Mouse (Mus musculus) kidney, embryonic 15.5 days (tissue): ENCODE measurements around the gene Myo1a. TPM values are rescaled to one million over a fixed set of nuclear protein-coding genes. Genes with fewer than 3 reads are reported as not detected.

Experiments used
- ATAC-seq: fragments of 200-750 bp; cut with Nextera tagmentation; replicated peaks from 2 replicates; pipeline ENCODE4 v1.8.0; 2017; ENCODE audit warnings: moderate TSS enrichment; ENCODE audit not compliant: low FRiP score
- H3K27ac ChIP-seq: fragments of 300-500 bp; sonication (generic); 2 replicates; pipeline ENCODE4 v1.5.1; 2015; ENCODE audit warnings: mild to moderate bottlenecking, inconsistent platforms
- H3K27me3 ChIP-seq: fragments of 300-500 bp; sonication (generic); 2 replicates; pipeline ENCODE4 v1.6.1; 2015; ENCODE audit warnings: inconsistent platforms
- H3K36me3 ChIP-seq: fragments of 300-500 bp; sonication (generic); 2 replicates; pipeline ENCODE4 v1.6.1; 2015; ENCODE audit warnings: inconsistent platforms
- H3K4me1 ChIP-seq: fragments of 300-500 bp; sonication (generic); 2 replicates; pipeline ENCODE4 v1.6.1; 2015; ENCODE audit warnings: inconsistent platforms
- H3K4me2 ChIP-seq: fragments of 300-500 bp; sonication (generic); 2 replicates; pipeline ENCODE4 v1.6.1; 2015; ENCODE audit warnings: moderate library complexity, mild to moderate bottlenecking, inconsistent platforms
- H3K4me3 ChIP-seq: fragments of 300-500 bp; sonication (generic); replicated peaks from 2 replicates; pipeline ENCODE4 v1.5.1; 2015; ENCODE audit warnings: mild to moderate bottlenecking, inconsistent platforms
- H3K9ac ChIP-seq: fragments of 300-500 bp; sonication (generic); 2 replicates; pipeline ENCODE4 v1.6.1; 2015; ENCODE audit warnings: mild to moderate bottlenecking, inconsistent platforms
- H3K9me3 ChIP-seq: fragments of 300-500 bp; sonication (generic); replicated peaks from 2 replicates; pipeline ENCODE4 v1.6.1; 2016; ENCODE audit warnings: inconsistent platforms
- WGBS: fragments of 180-500 bp; shearing (Covaris S2); methylation state at CpG from one replicate; pipeline ENCODE4 v1.1.7; 2015; ENCODE audit warnings: mixed read lengths; 5-methylcytosine and 5-hydroxymethylcytosine counted together
- polyA plus RNA-seq: library from polyadenylated mRNA; unstranded; fragments of >200 nt; fragmentation: Nextera tagmentation; extraction: Ambion mirVana; gene quantifications from 2 replicates; pipeline ENCODE4 v1.2.1, GENCODE M21; 2015

Myo1a gene
- polyA plus RNA-seq, 1 experiment from 2014 or later = 0.65 TPM

DNA sequence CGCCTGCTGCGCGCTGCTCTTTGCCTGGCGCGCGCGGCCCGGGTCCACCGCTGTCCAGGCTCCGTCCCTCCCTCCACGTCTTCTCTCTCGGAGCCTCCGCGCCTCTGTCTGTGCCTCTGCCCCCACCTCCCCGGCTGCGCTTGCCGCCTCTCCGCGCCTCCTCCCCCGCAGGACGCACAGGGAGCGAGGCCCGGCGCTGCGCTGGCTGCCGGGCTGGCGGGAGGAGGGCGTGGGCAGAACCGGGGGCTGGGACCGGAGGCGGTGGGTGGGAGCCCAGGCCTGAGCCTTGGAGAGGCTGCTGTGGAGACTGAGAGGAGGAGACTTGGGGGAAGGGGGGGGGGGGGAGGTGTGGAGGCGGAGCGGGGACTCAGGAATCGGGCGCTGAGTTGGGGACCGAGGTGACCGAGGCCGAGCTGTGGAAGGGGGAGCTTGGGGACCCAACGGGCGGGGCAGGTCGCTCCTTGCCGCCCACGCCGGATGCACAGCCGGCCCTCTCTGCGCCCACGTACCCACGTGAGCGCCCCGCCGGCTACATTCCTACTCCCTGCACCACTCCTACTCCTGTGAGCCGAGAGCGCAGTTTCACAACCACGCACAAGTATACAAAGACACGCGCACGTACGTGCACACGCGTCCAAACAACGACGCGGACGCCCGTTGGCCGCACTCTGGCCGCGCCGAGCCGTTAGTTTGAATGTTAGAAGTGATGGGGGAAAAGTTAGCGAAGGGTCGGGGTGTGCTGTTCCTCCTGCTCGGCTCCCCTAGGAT, 38.3 kb upstream of the Myo1a start, which contains the start of gene Nemp1:
Gene Nemp1, plus strand, starts transcription at position 401 of the 768 bp plus-strand sequence.
- ATAC-seq = peak; percentile 65
- no peaks in the 10 kb centered on the region for H3K9me3 ChIP-seq
- no peaks in the 10 kb centered on the region for H3K27me3 ChIP-seq
- WGBS = under 1% methylated on average over 66 of the region's 73 CpGs
- peaks cover 25% of the 10 kb centered on the region for H3K36me3 ChIP-seq
- peaks cover 74% of the 10 kb centered on the region for H3K4me1 ChIP-seq
- peak within 1 kb of the TSS; percentile 99 for H3K27ac ChIP-seq
- peak within 1 kb of the TSS; percentile 84 for H3K9ac ChIP-seq
- peak within 1 kb of the TSS; percentile 80 for H3K4me2 ChIP-seq
- peak within 1 kb of the TSS; percentile 84 for H3K4me3 ChIP-seq

DNA sequence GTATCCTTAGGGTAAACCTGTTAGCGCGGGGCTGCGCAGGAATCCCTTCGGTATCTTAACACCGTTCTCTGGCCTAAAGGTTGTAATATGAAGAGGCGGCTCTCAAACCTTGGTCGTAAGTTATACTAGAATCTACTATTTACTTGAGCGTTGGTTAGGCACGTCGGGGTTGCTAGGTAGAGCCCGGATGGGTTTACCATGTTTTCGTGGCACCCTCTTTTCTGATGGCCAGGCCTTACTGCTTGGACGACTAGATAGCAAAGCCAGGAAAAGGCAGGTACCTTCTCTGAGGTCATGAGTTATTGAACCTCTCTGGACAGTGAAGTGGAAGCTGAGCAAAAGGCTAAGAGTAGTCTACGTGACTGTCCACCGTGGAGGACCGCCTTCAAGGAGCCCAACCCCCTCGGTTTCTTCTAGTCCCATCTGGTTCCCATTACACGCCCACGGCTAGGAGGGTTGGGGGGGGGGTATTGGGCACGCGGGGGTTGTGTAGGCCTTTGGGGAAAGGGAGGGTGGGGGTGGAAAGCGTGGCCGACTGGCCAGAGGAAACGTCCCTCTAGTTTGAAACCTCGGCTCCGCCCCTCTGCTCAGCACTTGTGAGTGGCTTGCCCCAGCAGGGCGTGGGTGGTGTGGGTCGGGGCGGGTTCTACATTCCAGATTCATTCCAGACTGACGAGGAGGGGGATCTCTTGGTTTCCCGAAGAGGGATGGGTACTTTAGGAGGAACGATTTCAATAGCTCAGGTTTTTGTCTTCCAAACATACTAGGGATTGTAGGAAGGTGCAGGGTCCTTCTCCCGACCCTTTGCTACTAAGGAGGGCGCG, 37.5 kb upstream of the Myo1a start:
- ATAC-seq = peak; percentile 69
- peak overlapping the region; percentile 84 for H3K9ac ChIP-seq
- H3K9me3 ChIP-seq = no peaks in the 10 kb centered on the region
- peaks cover 24% of the 10 kb centered on the region for H3K36me3 ChIP-seq
- WGBS = under 1% methylated on average over 35 of the region's 35 CpGs
- H3K27ac ChIP-seq = peak overlapping the region; percentile 99
- peak overlapping the region; percentile 80 for H3K4me2 ChIP-seq
- peak overlapping the region; percentile 84 for H3K4me3 ChIP-seq
- H3K27me3 ChIP-seq = no peaks in the 10 kb centered on the region
- peaks cover 66% of the 10 kb centered on the region for H3K4me1 ChIP-seq

DNA sequence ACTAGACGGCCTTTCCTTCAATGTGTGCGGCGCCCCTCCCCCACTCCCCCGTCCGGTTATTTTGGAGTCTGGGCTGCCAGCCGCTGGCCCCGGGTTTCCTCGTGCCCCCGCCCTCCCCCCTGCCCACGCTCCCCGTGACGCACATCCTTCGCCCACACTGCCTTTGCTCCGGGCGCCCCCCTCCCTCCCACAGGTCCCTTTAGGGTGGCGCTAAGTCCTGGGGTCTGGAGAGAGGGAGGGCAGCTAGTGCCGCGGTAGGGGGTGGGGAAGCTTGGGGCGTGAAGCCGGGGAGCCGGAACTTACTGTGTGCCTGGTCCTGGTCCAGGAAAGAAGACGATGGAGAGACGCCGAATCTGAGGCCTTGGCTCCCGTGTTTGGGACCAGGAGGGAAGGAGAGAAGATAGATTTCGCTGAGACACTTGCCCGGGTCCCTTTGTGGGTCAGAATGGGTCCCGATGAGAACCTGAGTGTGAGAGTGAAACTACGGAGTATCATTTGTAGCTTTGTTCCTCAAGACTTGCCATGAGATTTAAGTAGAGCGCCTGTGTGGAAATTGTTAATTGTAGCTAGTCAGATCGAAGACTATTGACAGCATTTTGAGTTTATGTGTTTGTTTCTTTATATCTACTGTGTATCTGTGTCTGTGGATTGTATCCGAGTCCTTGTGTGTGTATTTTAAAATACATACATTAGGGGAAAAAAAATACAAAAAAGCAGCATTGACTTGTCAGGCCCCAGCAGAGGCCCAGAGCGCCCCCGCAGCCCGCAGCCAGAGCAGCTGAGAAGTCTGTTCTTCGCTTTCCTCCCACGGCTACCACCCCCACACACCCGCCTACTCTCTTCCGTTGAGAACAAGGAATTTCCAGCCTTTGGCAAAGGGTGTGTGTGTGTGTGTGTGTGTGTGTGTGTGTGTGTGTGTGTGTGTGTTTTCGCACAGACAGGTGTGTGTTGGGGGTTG, 36.6 kb upstream of the Myo1a start, which contains the start of gene Nab2:
Gene Nab2, minus strand, starts transcription at position 476 of the 958 bp plus-strand sequence.
- 1% methylated on average over 40 of the region's 40 CpGs for WGBS
- peak; percentile 31 for ATAC-seq
- no peaks in the 10 kb centered on the region for H3K9me3 ChIP-seq
- H3K36me3 ChIP-seq = peaks cover 15% of the 10 kb centered on the region
- no peaks in the 10 kb centered on the region for H3K27me3 ChIP-seq
- H3K4me2 ChIP-seq = peak within 1 kb of the TSS; percentile 80
- H3K4me1 ChIP-seq = peaks cover 58% of the 10 kb centered on the region
- H3K4me3 ChIP-seq = peak within 1 kb of the TSS; percentile 84
- H3K9ac ChIP-seq = peak within 1 kb of the TSS; percentile 84
- H3K27ac ChIP-seq = peak within 1 kb of the TSS; percentile 99

DNA sequence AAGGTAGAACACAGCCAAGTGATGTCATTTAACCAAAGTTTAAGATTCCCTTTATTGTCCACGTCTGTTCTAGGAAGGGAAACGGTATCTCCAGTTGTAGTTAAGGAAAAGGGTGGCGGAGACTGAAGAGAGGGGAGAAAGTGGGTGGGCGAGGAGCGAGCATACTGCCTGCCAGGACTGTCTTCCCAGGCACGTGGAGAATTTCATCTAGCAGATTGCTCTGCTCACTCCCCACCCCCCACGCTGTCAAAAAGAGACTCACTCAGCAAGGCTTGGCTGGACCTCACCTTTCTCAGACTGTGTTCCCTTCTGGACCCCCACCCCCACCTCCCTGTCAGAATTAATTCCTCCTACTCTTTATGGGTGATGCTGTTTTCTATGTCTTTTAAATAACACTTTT, 35.8 kb upstream of the Myo1a start:
- peaks cover 50% of the 10 kb centered on the region for H3K4me1 ChIP-seq
- H3K36me3 ChIP-seq = peaks cover 7% of the 10 kb centered on the region
- peak overlapping the region; percentile 51; the same call in 1 of the 2 replicates for H3K9ac ChIP-seq
- H3K4me2 ChIP-seq = peak overlapping the region; percentile 80
- peak overlapping the region; percentile 84 for H3K4me3 ChIP-seq
- no peak for ATAC-seq
- WGBS = 18% methylated on average over 7 of the region's 7 CpGs
- H3K27me3 ChIP-seq = no peaks in the 10 kb centered on the region
- peak overlapping the region; percentile 99 for H3K27ac ChIP-seq
- H3K9me3 ChIP-seq = no peaks in the 10 kb centered on the region

DNA sequence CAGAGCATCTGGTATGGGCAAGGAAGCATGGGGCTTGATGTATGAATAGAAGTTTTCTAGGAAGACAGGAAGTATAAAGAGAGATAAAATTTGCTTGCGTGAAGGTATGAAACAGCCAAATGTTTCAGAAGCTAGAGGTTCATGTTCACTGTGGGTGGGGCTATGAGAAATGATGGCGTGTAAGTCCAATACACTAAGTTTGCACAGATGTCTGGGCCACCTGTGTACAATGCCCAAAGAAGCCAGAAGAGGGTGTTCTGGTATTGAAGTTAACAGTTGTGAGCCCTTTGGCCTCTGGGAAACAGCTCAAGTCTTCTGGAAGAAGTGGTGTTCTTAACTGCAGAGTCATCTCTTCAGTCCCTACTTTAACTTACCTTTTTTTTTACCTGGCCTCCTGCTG, 34.8 kb upstream of the Myo1a start:
- Histone ChIP-seq H3K9ac (no peak overlapping the region), H3K4me2 (no peak overlapping the region), H3K4me1 (peaks cover 41% of the 10 kb centered on the region), H3K9me3 (no peaks in the 10 kb centered on the region), H3K4me3 (no peak overlapping the region), H3K27me3 (no peaks in the 10 kb centered on the region), H3K36me3 (no peaks in the 10 kb centered on the region), H3K27ac (peak overlapping the region; percentile 99; the same call in 1 of the 2 replicates)
- 96% methylated on average over 2 of the region's 2 CpGs for WGBS
- no peak for ATAC-seq

DNA sequence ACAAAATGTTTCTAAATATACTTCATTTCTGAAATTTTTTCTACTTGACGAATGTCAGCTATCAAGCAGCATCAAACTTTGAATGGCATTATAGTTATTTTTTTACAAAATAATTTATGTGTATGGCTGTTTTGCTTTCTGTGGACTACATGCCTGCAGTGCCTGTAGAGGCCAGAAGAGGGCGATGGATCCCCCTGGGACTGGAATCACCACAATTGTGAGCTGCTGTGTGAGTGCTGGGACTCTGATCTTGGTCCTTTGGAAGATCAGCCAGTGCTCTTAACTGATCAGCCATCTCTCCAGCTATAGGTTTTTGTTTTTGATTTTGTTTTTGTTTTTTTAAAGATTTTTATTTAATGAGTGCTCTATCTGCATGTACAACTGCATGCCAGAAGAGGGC, 33.7 kb upstream of the Myo1a start:
- no peak for ATAC-seq
- H3K4me3 ChIP-seq = no peak overlapping the region
- H3K27me3 ChIP-seq = no peaks in the 10 kb centered on the region
- no peaks in the 10 kb centered on the region for H3K36me3 ChIP-seq
- no peaks in the 10 kb centered on the region for H3K9me3 ChIP-seq
- WGBS = 41% methylated on average over 2 of the region's 2 CpGs
- H3K4me1 ChIP-seq = peaks cover 39% of the 10 kb centered on the region
- H3K4me2 ChIP-seq = no peak overlapping the region
- H3K27ac ChIP-seq = no peak overlapping the region
- H3K9ac ChIP-seq = no peak overlapping the region

DNA sequence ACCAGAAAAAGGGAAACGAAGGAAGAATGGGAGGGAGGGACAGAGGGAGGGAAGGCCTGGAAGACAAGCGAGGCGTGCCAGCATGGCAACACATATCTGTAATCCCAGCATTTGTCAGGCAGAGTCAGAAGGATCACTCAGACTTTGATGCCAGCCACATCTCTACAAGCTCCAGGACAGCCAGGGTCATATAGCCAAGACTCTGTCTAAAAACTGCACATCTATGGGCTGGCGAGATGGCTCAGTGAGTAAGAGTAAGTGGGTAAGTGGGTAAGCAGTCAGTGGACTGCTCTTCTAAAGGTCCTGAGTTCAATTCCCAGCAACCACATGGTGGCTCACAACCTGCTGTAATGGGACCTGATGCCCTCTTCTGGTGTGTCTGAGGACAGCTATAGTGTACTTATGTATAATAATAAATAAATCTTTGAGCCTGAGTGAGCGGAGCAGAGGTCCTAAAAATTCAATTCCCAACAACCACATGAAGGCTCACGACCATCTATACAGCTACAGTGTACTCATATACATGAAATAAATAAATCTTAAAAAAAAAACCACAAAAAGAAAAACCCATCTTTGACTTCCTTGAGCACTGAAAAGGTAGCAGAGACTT, 30.8 kb upstream of the Myo1a start:
- Histone ChIP-seq H3K9me3 (no peaks in the 10 kb centered on the region), H3K4me1 (peaks cover 30% of the 10 kb centered on the region), H3K36me3 (no peaks in the 10 kb centered on the region), H3K4me3 (no peak overlapping the region), H3K27me3 (no peaks in the 10 kb centered on the region), H3K27ac (no peak overlapping the region), H3K9ac (no peak overlapping the region), H3K4me2 (no peak overlapping the region)
- WGBS = 88% methylated on average over 6 of the region's 6 CpGs
- no peak for ATAC-seq

DNA sequence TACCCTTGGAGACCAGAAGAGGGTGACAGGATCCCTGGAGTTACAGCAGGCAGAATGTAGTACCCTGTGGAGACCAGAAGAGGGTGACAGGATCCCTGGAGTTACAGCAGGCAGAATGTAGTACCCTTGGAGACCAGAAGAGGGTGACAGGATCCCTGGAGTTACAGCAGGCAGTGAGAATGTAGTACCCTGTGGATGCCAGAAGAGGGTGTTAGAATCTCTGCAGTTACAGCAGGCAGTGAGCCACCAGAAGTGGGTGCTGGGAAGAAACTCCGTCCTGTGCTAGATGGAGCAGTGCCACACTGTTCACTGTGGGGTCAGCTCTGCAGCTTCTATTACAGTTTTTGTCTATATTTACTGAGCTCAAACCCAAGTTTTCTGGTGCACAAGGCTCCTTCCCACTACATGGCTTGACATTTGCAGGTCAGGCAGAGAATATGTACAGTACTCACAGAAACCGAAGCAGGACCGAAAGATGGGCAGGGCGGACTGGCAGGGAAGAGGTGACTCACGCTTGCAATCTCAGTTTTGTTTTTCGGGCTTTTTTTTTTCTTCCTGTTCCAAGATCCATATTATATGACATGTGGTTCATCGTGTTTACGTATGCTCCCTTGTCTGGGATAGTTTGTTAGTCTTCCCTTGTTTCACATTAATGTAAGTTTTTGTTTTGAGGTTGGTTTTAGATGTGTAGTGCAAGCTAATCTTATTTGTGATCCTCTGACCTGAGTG, 30.0 kb upstream of the Myo1a start:
- H3K9me3 ChIP-seq = no peaks in the 10 kb centered on the region
- no peaks in the 10 kb centered on the region for H3K27me3 ChIP-seq
- WGBS = 85% methylated on average over 8 of the region's 8 CpGs
- peaks cover 23% of the 10 kb centered on the region for H3K4me1 ChIP-seq
- no peaks in the 10 kb centered on the region for H3K36me3 ChIP-seq
- no peak overlapping the region for H3K4me2 ChIP-seq
- H3K9ac ChIP-seq = no peak overlapping the region
- no peak for ATAC-seq
- peak overlapping the region; percentile 71; the same call in 1 of the 2 replicates for H3K27ac ChIP-seq
- H3K4me3 ChIP-seq = no peak overlapping the region

DNA sequence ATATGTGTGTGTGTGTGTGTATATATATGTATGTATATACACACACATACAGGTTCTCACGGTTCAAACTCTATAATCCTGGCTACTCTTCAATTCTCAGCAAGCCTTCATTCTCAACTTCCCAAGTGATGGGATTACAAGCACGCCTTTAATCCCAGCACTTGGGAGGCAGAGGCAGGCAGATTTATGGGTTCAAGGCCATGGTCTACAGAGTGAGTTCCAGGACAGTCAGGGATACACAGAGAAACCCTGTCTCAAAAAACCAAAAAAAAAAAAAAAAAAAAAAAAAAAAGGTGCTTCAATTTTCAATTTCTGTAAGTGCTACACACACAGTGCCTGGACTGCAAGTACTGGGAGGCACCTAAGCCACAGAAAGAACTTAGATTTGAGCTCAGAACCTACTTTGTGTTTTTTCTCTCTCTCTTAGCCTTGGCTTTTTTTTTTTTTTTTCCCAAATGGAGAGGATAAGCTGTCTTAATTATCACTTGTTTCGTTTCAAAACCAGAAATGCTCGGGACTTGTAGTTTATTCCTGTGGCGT, 29.0 kb upstream of the Myo1a start:
- Histone ChIP-seq H3K27me3 (no peaks in the 10 kb centered on the region), H3K4me2 (peak overlapping the region; percentile 93), H3K9me3 (no peaks in the 10 kb centered on the region), H3K36me3 (no peaks in the 10 kb centered on the region), H3K4me1 (peaks cover 23% of the 10 kb centered on the region), H3K9ac (no peak overlapping the region), H3K27ac (peak overlapping the region; percentile 57), H3K4me3 (peak overlapping the region; percentile 87)
- 48% methylated on average over 5 of the region's 5 CpGs for WGBS
- ATAC-seq = no peak

DNA sequence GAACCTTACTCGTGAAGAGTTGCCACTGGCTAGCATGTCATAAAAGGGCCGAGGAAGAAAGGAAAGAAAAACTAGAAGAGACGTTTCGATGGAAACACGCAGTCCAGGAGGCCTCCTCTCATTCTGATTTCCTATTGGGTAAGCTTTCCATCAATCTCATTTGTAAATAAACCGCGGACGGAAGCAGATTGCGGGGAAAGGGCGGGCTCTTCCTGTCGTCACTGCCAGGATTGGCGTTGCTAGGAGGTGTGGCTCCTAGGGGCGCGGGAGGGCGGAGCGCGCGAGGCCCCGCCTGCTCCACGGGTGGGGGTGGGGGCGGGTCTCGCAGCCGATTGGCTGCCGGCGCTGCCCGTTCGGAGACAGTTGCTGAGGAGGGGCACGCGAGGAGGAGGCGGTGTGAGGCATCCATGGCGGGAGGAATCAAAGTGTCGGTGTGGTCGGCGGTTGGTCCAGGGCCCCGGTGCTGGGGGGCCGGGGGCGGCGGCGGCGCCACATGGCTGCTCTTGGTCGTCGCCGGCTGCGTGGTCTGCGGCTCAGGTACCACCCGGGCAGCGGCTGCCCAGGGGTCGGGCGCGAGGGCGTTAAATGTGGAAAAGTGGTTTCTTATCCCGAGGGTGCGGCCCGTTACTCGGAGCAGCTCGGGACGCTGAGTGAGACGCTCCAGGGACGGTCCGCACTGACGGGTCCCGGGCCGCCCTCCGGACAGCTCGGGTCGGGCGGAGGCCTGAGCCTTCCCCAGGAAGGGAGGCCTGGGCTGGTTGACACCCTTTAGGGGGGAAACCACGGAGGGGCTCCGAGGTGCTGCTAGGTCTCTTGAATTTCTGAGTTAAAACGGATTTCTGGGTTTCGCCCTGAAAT, 28.1 kb upstream of the Myo1a start:
- Histone ChIP-seq H3K36me3 (no peaks in the 10 kb centered on the region), H3K4me2 (peak overlapping the region; percentile 93)

More for the DNA sequence above, 28.1 kb upstream of the Myo1a start:
- Histone ChIP-seq H3K4me1 (peaks cover 23% of the 10 kb centered on the region), H3K9ac (peak overlapping the region; percentile 73), H3K27me3 (no peaks in the 10 kb centered on the region), H3K27ac (peak overlapping the region; percentile 77), H3K9me3 (no peaks in the 10 kb centered on the region), H3K4me3 (peak overlapping the region; percentile 87)
- ATAC-seq = peak; percentile 97
- WGBS = under 1% methylated on average over 71 of the region's 71 CpGs
